Mouse (Mus musculus) adrenal gland, adult (tissue): Measurements from ENCODE around the gene Tgfbi.

Source experiments
- DNase-seq, 2 experiments: peaks; one replicate each; pipeline ENCODE4 v3.0.0; 2022 to 2023; ENCODE audit warnings: low spot score in 1 of 2; ENCODE audit not compliant: inconsistent age in 2 of 2

The Tgfbi gene

GRCm38 (mm10) chr13:56683306-56683705, 74.0 kb downstream of the Tgfbi start:
- no peak for DNase-seq
